Mouse (Mus musculus) lung, embryonic 14.5 days (tissue): ENCODE measurements at regions not wholly inside any gene's neighbourhood (a gene's known extent, or its start where the extent isn't known, plus 50 kb on each side); places are given as distances from the start of the nearest gene placed in this dataset.

Experiments
- ATAC-seq: fragments of 200-750 bp; cut with Nextera tagmentation; 2 replicates; pipeline ENCODE4 v1.8.0; 2017; ENCODE audit warnings: mild to moderate bottlenecking, moderate TSS enrichment, moderate library complexity; ENCODE audit not compliant: insufficient read depth
- DNase-seq: peaks from one replicate; pipeline ENCODE4 v3.0.0-alpha.2; 2015
- H3K27ac ChIP-seq: fragments of 300-500 bp; sonication (generic); 2 replicates; pipeline ENCODE4 v1.5.1; 2014; ENCODE audit warnings: low read depth, mild to moderate bottlenecking, moderate library complexity
- H3K27me3 ChIP-seq: fragments of 300-500 bp; sonication (generic); 2 replicates; pipeline ENCODE4 v1.6.1; 2014; ENCODE audit warnings: low read length, control low read depth; ENCODE audit not compliant: insufficient read depth
- H3K36me3 ChIP-seq: fragments of 300-500 bp; sonication (generic); 2 replicates; pipeline ENCODE4 v1.6.1; 2014; ENCODE audit warnings: control low read depth; ENCODE audit not compliant: insufficient read depth
- H3K4me1 ChIP-seq: fragments of 300-500 bp; sonication (generic); 2 replicates; pipeline ENCODE4 v1.6.1; 2014; ENCODE audit warnings: antibody characterized with exemption, control low read depth; ENCODE audit not compliant: insufficient read depth
- H3K4me2 ChIP-seq: fragments of 300-500 bp; sonication (generic); 2 replicates; pipeline ENCODE4 v1.6.1; 2014; ENCODE audit warnings: mild to moderate bottlenecking
- H3K4me3 ChIP-seq: fragments of 300-500 bp; sonication (generic); 2 replicates; pipeline ENCODE4 v1.5.1; 2014; ENCODE audit warnings: low read depth, low read length
- H3K9ac ChIP-seq: fragments of 300-500 bp; sonication (generic); 2 replicates; pipeline ENCODE4 v1.6.1; 2014
- H3K9me3 ChIP-seq: fragments of 300-500 bp; sonication (generic); 2 replicates; pipeline ENCODE4 v1.6.1; 2016; ENCODE audit warnings: low read depth, low read length, control low read depth
- CTCF ChIP-seq: IDR thresholded peaks from 2 replicates; pipeline ENCODE4 v1.5.1; 2016; ENCODE audit warnings: antibody characterized with exemption, low read depth
- WGBS: fragments of 180-500 bp; shearing (Covaris S2); extraction: QIAGEN DNeasy Blood & Tissue Kit; methylation state at CpG from one replicate; pipeline ENCODE4 v1.1.7; 2014; 5-methylcytosine and 5-hydroxymethylcytosine counted together

- WGBS = 60% methylated on average over 2 of the region's 2 CpGs
- H3K27ac ChIP-seq = no peak overlapping the region
Observed at GRCm38 (mm10) chr4:72001221-72001875, 199.4 kb downstream of the Tle1 start.

GRCm38 (mm10) chr4:71968701-71969100, 210.9 kb upstream of the Gm11232 start:
- TF ChIP-seq CTCF = no peak
- H3K27ac ChIP-seq = no peak overlapping the region
- no peaks in the 10 kb centered on the region for H3K4me1 ChIP-seq
- WGBS = 26% methylated on average over 1 of the region's 1 CpGs
- H3K27me3 ChIP-seq = no peaks in the 10 kb centered on the region
- no peak overlapping the region for H3K9ac ChIP-seq
- no peaks in the 10 kb centered on the region for H3K36me3 ChIP-seq
- no peaks in the 10 kb centered on the region for H3K9me3 ChIP-seq
- no peak overlapping the region for H3K4me3 ChIP-seq
- no peak for ATAC-seq
- H3K4me2 ChIP-seq = no peak overlapping the region
- peak; percentile 5 for DNase-seq

More at GRCm38 (mm10) chr4:72001221-72001875, 199.4 kb downstream of the Tle1 start:
- Histone ChIP-seq H3K4me2 (no peak overlapping the region), H3K9me3 (no peaks in the 10 kb centered on the region; the same call in 1 of the 2 replicates), H3K4me3 (no peak overlapping the region), H3K4me1 (no peaks in the 10 kb centered on the region), H3K27me3 (no peaks in the 10 kb centered on the region), H3K36me3 (no peaks in the 10 kb centered on the region), H3K9ac (no peak overlapping the region)
- ATAC-seq (peak; percentile 49; the same call in 1 of the 2 replicates), DNase-seq (peak; percentile 77)
- TF ChIP-seq CTCF = no peak

- H3K4me2 ChIP-seq = no peak overlapping the region
- WGBS = 67% methylated on average over 2 of the region's 2 CpGs
- ATAC-seq = no peak
- no peak overlapping the region for H3K9ac ChIP-seq
- no peaks in the 10 kb centered on the region for H3K4me1 ChIP-seq
- DNase-seq = no peak
- H3K4me3 ChIP-seq = no peak overlapping the region
- H3K36me3 ChIP-seq = no peaks in the 10 kb centered on the region
- no peak for TF ChIP-seq CTCF
- no peak overlapping the region for H3K27ac ChIP-seq
- H3K9me3 ChIP-seq = no peaks in the 10 kb centered on the region
- no peaks in the 10 kb centered on the region for H3K27me3 ChIP-seq
Observed at GRCm38 (mm10) chr4:71953441-71953840, 195.7 kb upstream of the Gm11232 start.

GRCm38 (mm10) chr4:71933240-71933986, 175.6 kb upstream of the Gm11232 start:
- Histone ChIP-seq H3K4me1 (no peaks in the 10 kb centered on the region), H3K27me3 (no peaks in the 10 kb centered on the region), H3K9ac (no peak overlapping the region), H3K4me3 (no peak overlapping the region), H3K27ac (no peak overlapping the region), H3K4me2 (no peak overlapping the region), H3K36me3 (no peaks in the 10 kb centered on the region), H3K9me3 (no peaks in the 10 kb centered on the region)
- no peak for TF ChIP-seq CTCF
- DNase-seq (no peak), ATAC-seq (no peak)
- WGBS = 51% methylated on average over 2 of the region's 2 CpGs

GRCm38 (mm10) chr4:71932818-71933217, 175.1 kb upstream of the Gm11232 start:
- no peaks in the 10 kb centered on the region for H3K9me3 ChIP-seq
- WGBS = 70% methylated on average over 1 of the region's 1 CpGs
- no peak overlapping the region for H3K4me3 ChIP-seq
- no peak overlapping the region for H3K4me2 ChIP-seq
- DNase-seq (no peak), ATAC-seq (no peak)
- no peak for TF ChIP-seq CTCF
- H3K36me3 ChIP-seq = no peaks in the 10 kb centered on the region
- no peaks in the 10 kb centered on the region for H3K27me3 ChIP-seq
- H3K9ac ChIP-seq = no peak overlapping the region
- no peaks in the 10 kb centered on the region for H3K4me1 ChIP-seq
- no peak overlapping the region for H3K27ac ChIP-seq

GRCm38 (mm10) chr4:71911551-71911950, 153.8 kb upstream of the Gm11232 start:
- Histone ChIP-seq H3K36me3 (no peaks in the 10 kb centered on the region), H3K27ac (no peak overlapping the region), H3K4me2 (no peak overlapping the region), H3K9me3 (no peaks in the 10 kb centered on the region), H3K27me3 (no peaks in the 10 kb centered on the region), H3K9ac (no peak overlapping the region), H3K4me1 (no peaks in the 10 kb centered on the region), H3K4me3 (no peak overlapping the region)
- 64% methylated on average over 1 of the region's 1 CpGs for WGBS
- no peak for DNase-seq
- no peak for ATAC-seq
- no peak for TF ChIP-seq CTCF

- Histone ChIP-seq H3K27me3 (no peaks in the 10 kb centered on the region), H3K27ac (no peak overlapping the region), H3K4me2 (no peak overlapping the region), H3K36me3 (no peaks in the 10 kb centered on the region), H3K9ac (no peak overlapping the region), H3K4me3 (no peak overlapping the region), H3K9me3 (no peaks in the 10 kb centered on the region), H3K4me1 (no peaks in the 10 kb centered on the region)
- DNase-seq (no peak), ATAC-seq (no peak)
- TF ChIP-seq CTCF = no peak
- WGBS = 89% methylated on average over 4 of the region's 4 CpGs
Observed at GRCm38 (mm10) chr4:71875651-71876050, 117.9 kb upstream of the Gm11232 start.
